Mouse (Mus musculus): ENCODE data around the gene G3bp1. TPM values are rescaled to one million over a fixed set of nuclear protein-coding genes. Genes with fewer than 3 reads are reported as not detected.

G3bp1 gene
- total and polyA plus RNA-seq, 3 experiments, result 129 to 314 (median 246) TPM

GRCm38 (mm10) chr11:55530741-55531140 lies 61.3 kb downstream of the G3bp1 start:
- Histone ChIP-seq H3K27ac (ENCODE audit: control insufficient read depth, low read depth, low read length) (no peak overlapping the region), H3K36me3 (ENCODE audit: control insufficient read depth in 1 of 2, insufficient read depth in 2 of 2, low read length in 2 of 2) (peaks cover 0 to 5% of the 10 kb centered on the region in 2 experiments; a peak in 2 of 4 replicates), H3K79me2 (ENCODE audit: control insufficient read depth, insufficient read depth, low read length, poor library complexity) (no peaks in the 10 kb centered on the region), H3K9me3 (replicated peaks; ENCODE audit: insufficient read depth, low read length) (no peaks in the 10 kb centered on the region), H3K4me1 (ENCODE audit: control insufficient read depth in 1 of 2, insufficient read depth in 2 of 2, low read length in 2 of 2) (peaks cover 4 to 5% of the 10 kb centered on the region in 2 experiments; a peak in 2 of 4 replicates), H3K27me3 (ENCODE audit: control insufficient read depth in 1 of 2, insufficient read depth in 2 of 2, low read length in 2 of 2) (no peaks in the 10 kb centered on the region), H3K4me3 (ENCODE audit: control insufficient read depth in 1 of 2, insufficient read depth in 1 of 2, low read depth in 2 of 2, low read length in 2 of 2) (peak overlapping the region; percentile 6 to 13; a peak in 2 of 4 replicates), H3K9ac (ENCODE audit: control insufficient read depth, low read depth, low read length, poor library complexity, severe bottlenecking) (no peak overlapping the region)
- peak; percentile 95 for DNase-seq (ENCODE audit: low read depth, low spot score)
- TF ChIP-seq TAL1 (IDR thresholded peaks at IDR 0.05; ENCODE audit: low read length) (peak; percentile 88), GATA1 (IDR thresholded peaks at IDR 0.05; ENCODE audit: low read depth, low read length) (peak; percentile 94), ZNF384 (IDR thresholded peaks at IDR 0.05; ENCODE audit: low read depth, low read length) (no peak), CHD1 (IDR thresholded peaks at IDR 0.05; ENCODE audit: low read depth, low read length) (no peak), POLR2AphosphoS2 (IDR thresholded peaks at IDR 0.05; ENCODE audit: low read length) (no peak), POLR2A (IDR thresholded peaks at IDR 0.05; ENCODE audit: control insufficient read depth in 1 of 2, insufficient read depth in 1 of 2, low read depth in 1 of 2, low read length in 2 of 2, poor library complexity in 1 of 2) (no peak), ZMIZ1 (IDR thresholded peaks at IDR 0.05; ENCODE audit: low read depth, low read length) (no peak), GABPA (IDR thresholded peaks at IDR 0.05; ENCODE audit: low read depth, low read length) (no peak), UBTF (IDR thresholded peaks at IDR 0.05; ENCODE audit: borderline replicate concordance, insufficient read depth, low read depth, low read length) (peak; percentile 38; the same call in 1 of the 2 replicates), BHLHE40 (IDR thresholded peaks at IDR 0.05; ENCODE audit: borderline replicate concordance, low read depth, low read length) (0 out of 2 replicates have a peak, but pooled peaks have one; percentile 10), EP300 (IDR thresholded peaks at IDR 0.05; ENCODE audit: low read depth in 1 of 2, low read length in 2 of 2) (peak; percentile 91 to 97), USF2 (IDR thresholded peaks at IDR 0.05; ENCODE audit: borderline replicate concordance in 1 of 2, insufficient read depth in 1 of 2, low read depth in 1 of 2, low read length in 2 of 2) (no peak), USF1 (IDR thresholded peaks at IDR 0.05; ENCODE audit: low read depth, low read length) (no peak), MYB (IDR thresholded peaks at IDR 0.05; ENCODE audit: low read depth, low read length) (no peak), ZKSCAN1 (IDR thresholded peaks at IDR 0.05; ENCODE audit: low read depth, low read length) (no peak), ETS1 (IDR thresholded peaks at IDR 0.05; ENCODE audit: low read depth, low read length) (peak; percentile 81), KAT2A (conservative IDR thresholded peaks at IDR 0.05; ENCODE audit: low read depth, low read length) (no peak), SIN3A (IDR thresholded peaks at IDR 0.05; ENCODE audit: low read length) (peak; percentile 65; the same call in 1 of the 2 replicates), SMC3 (IDR thresholded peaks at IDR 0.05; ENCODE audit: low read depth, low read length) (no peak), MAZ (IDR thresholded peaks at IDR 0.05; ENCODE audit: low read depth, low read length) (peak; percentile 67; the same call in 1 of the 2 replicates), MYC (IDR thresholded peaks at IDR 0.05; ENCODE audit: low read depth, low read length) (peak; percentile 73; the same call in 1 of the 2 replicates), MEF2A (IDR thresholded peaks at IDR 0.05; ENCODE audit: extremely low read depth, insufficient replicate concordance, low read depth, low read length, poor library complexity, severe bottlenecking) (no peak), HCFC1 (IDR thresholded peaks at IDR 0.05; ENCODE audit: low read depth, low read length) (no peak), MXI1 (IDR thresholded peaks at IDR 0.05; ENCODE audit: low read depth, low read length) (peak; percentile 86), JUND (IDR thresholded peaks at IDR 0.05; ENCODE audit: low read depth, low read length) (no peak), TCF12 (IDR thresholded peaks at IDR 0.05; ENCODE audit: low read depth, low read length) (peak; percentile 92), CHD2 (IDR thresholded peaks at IDR 0.05; ENCODE audit: low read length) (no peak), RAD21 (IDR thresholded peaks at IDR 0.05; ENCODE audit: low read depth, low read length) (no peak), MAFK (IDR thresholded peaks at IDR 0.05; ENCODE audit: borderline replicate concordance, low read depth, low read length) (no peak), ELF1 (IDR thresholded peaks at IDR 0.05; ENCODE audit: low read depth, low read length) (no peak), NRF1 (IDR thresholded peaks at IDR 0.05; ENCODE audit: insufficient read depth, low read depth, low read length, poor library complexity, severe bottlenecking) (no peak), POLR2AphosphoS5 (IDR thresholded peaks at IDR 0.05; ENCODE audit: borderline replicate concordance, low read depth, low read length) (no peak), E2F4 (IDR thresholded peaks at IDR 0.05; ENCODE audit: borderline replicate concordance, low read depth, low read length) (no peak), NELFE (IDR thresholded peaks at IDR 0.05; ENCODE audit: low read depth, low read length) (no peak), CTCF (IDR thresholded peaks at IDR 0.05 in 2 of 3, conservative IDR thresholded peaks at IDR 0.05 in 1 of 3; ENCODE audit: control insufficient read depth in 1 of 3, insufficient read depth in 1 of 3, low read depth in 2 of 3, low read length in 3 of 3, poor library complexity in 1 of 3, severe bottlenecking in 1 of 3) (no peak), RCOR1 (IDR thresholded peaks at IDR 0.05; ENCODE audit: low read depth, low read length) (peak; percentile 87), TBP (IDR thresholded peaks at IDR 0.05; ENCODE audit: low read depth, low read length) (peak; percentile 55; the same call in 1 of the 2 replicates), MAX (IDR thresholded peaks at IDR 0.05; ENCODE audit: low read length) (no peak)

All from MEL (cell line).